Mouse (Mus musculus) stomach, postnatal 0 days (tissue): ENCODE measurements around the gene 4930412O13Rik. TPM values are rescaled to one million over a fixed set of nuclear protein-coding genes. Genes with fewer than 3 reads are reported as not detected.

ENCODE experiments used
- ATAC-seq: fragments of 200-750 bp; cut with Nextera tagmentation; 2 replicates; pipeline ENCODE4 v1.8.0; 2017; ENCODE audit not compliant: low FRiP score, low TSS enrichment
- DNase-seq: peaks from one replicate; pipeline ENCODE4 v3.0.0-alpha.2; 2016; ENCODE audit warnings: low spot score
- H3K27ac ChIP-seq: fragments of 300-500 bp; sonication (generic); replicated peaks from 2 replicates; pipeline ENCODE4 v1.5.1; 2014; ENCODE audit warnings: mild to moderate bottlenecking, control low read depth
- H3K27me3 ChIP-seq: fragments of 300-500 bp; sonication (generic); 2 replicates; pipeline ENCODE4 v1.6.1; 2014; ENCODE audit warnings: low read length; ENCODE audit not compliant: control insufficient read depth, insufficient read depth
- H3K36me3 ChIP-seq: fragments of 300-500 bp; sonication (generic); 2 replicates; pipeline ENCODE4 v1.6.1; 2014; ENCODE audit warnings: low read length, mixed read lengths; ENCODE audit not compliant: control insufficient read depth, insufficient read depth
- H3K4me1 ChIP-seq: fragments of 300-500 bp; sonication (generic); replicated peaks from 2 replicates; pipeline ENCODE4 v1.6.1; 2014; ENCODE audit warnings: antibody characterized with exemption; ENCODE audit not compliant: control insufficient read depth, insufficient read depth
- H3K4me2 ChIP-seq: fragments of 300-500 bp; sonication (generic); replicated peaks from 2 replicates; pipeline ENCODE4 v1.6.1; 2014; ENCODE audit warnings: low read depth, mild to moderate bottlenecking, control low read depth, moderate library complexity
- H3K4me3 ChIP-seq: fragments of 300-500 bp; sonication (generic); 2 replicates; pipeline ENCODE4 v1.5.1; 2014; ENCODE audit warnings: low read depth, low read length, control low read depth
- H3K9ac ChIP-seq: fragments of 300-500 bp; sonication (generic); 2 replicates; pipeline ENCODE4 v1.6.1; 2014; ENCODE audit warnings: mild to moderate bottlenecking, low read length, control low read depth, mixed read lengths
- H3K9me3 ChIP-seq: fragments of 300-500 bp; sonication (generic); 2 replicates; pipeline ENCODE4 v1.6.1; 2016; ENCODE audit warnings: low read length; ENCODE audit not compliant: control insufficient read depth
- CTCF ChIP-seq: IDR thresholded peaks from 2 replicates; pipeline ENCODE4 v1.5.1; 2016; ENCODE audit warnings: antibody characterized with exemption, low read depth, mild to moderate bottlenecking, moderate library complexity
- EP300 ChIP-seq: optimal IDR thresholded peaks from 2 replicates; pipeline ENCODE3; 2016; ENCODE audit warnings: antibody characterized with exemption
- WGBS: fragments of 180-500 bp; shearing (Covaris S2); extraction: QIAGEN DNeasy Blood & Tissue Kit; methylation state at CpG from one replicate; pipeline ENCODE4 v1.1.7; 2014; 5-methylcytosine and 5-hydroxymethylcytosine counted together
- polyA plus RNA-seq: library from polyadenylated mRNA; unstranded; fragments of >200 nt; fragmentation: Nextera tagmentation; extraction: Ambion mirVana; gene quantifications from 2 replicates; pipeline ENCODE4 v1.2.1, GENCODE M21; 2015

4930412O13Rik gene
- polyA plus RNA-seq, 1 experiment from 2014 or later = not detected

GRCm38 (mm10) chr2:9877966-9878563 lies 3.0 kb upstream of the 4930412O13Rik start:
- H3K4me1 ChIP-seq = peaks cover 4% of the 10 kb centered on the region; the same call in 1 of the 2 replicates
- 2% methylated on average over 19 of the region's 19 CpGs for WGBS
- no peaks in the 10 kb centered on the region for H3K36me3 ChIP-seq
- peak overlapping the region; percentile 81; the same call in 1 of the 2 replicates for H3K27ac ChIP-seq
- peak overlapping the region; percentile 59 for H3K9ac ChIP-seq
- H3K4me3 ChIP-seq = peak overlapping the region; percentile 51
- no peak for TF ChIP-seq CTCF
- H3K4me2 ChIP-seq = peak overlapping the region; percentile 91
- DNase-seq = no peak
- H3K9me3 ChIP-seq = no peaks in the 10 kb centered on the region
- no peak for ATAC-seq
- peaks cover 8% of the 10 kb centered on the region; the same call in 1 of the 2 replicates for H3K27me3 ChIP-seq

- TF ChIP-seq CTCF (no peak), EP300 (no peak)
- H3K27me3 ChIP-seq = peaks cover 10% of the 10 kb centered on the region; the same call in 1 of the 2 replicates
- no peak for DNase-seq
- under 1% methylated on average over 23 of the region's 33 CpGs for WGBS
- peaks cover 4% of the 10 kb centered on the region; the same call in 1 of the 2 replicates for H3K4me1 ChIP-seq
- H3K27ac ChIP-seq = peak overlapping the region; percentile 81
- H3K36me3 ChIP-seq = no peaks in the 10 kb centered on the region
- no peaks in the 10 kb centered on the region for H3K9me3 ChIP-seq
- peak overlapping the region; percentile 91 for H3K4me2 ChIP-seq
- H3K9ac ChIP-seq = peak overlapping the region; percentile 59
- no peak for ATAC-seq
- peak overlapping the region; percentile 51 for H3K4me3 ChIP-seq
Observed at GRCm38 (mm10) chr2:9878564-9879081, 2.4 kb upstream of the 4930412O13Rik start.

GRCm38 (mm10) chr2:9879092-9879491 lies 2.0 kb upstream of the 4930412O13Rik start:
- H3K27me3 ChIP-seq = peaks cover 10% of the 10 kb centered on the region; the same call in 1 of the 2 replicates
- no peak for TF ChIP-seq EP300
- no peak for TF ChIP-seq CTCF
- H3K9ac ChIP-seq = peak overlapping the region; percentile 59
- H3K4me1 ChIP-seq = peaks cover 4% of the 10 kb centered on the region; the same call in 1 of the 2 replicates
- peak overlapping the region; percentile 81 for H3K27ac ChIP-seq
- peak overlapping the region; percentile 51 for H3K4me3 ChIP-seq
- peak; percentile 26 for DNase-seq
- no peaks in the 10 kb centered on the region for H3K9me3 ChIP-seq
- ATAC-seq = no peak; the same call in 1 of the 2 replicates
- H3K4me2 ChIP-seq = peak overlapping the region; percentile 91
- under 1% methylated on average over 22 of the region's 22 CpGs for WGBS
- H3K36me3 ChIP-seq = no peaks in the 10 kb centered on the region

- under 1% methylated on average over 21 of the region's 21 CpGs for WGBS
Observed at GRCm38 (mm10) chr2:9879493-9879892, 1.6 kb upstream of the 4930412O13Rik start.

GRCm38 (mm10) chr2:9880271-9880670 lies 781 bp upstream of the 4930412O13Rik start:
- ATAC-seq (no peak), DNase-seq (no peak)
- peaks cover 18% of the 10 kb centered on the region; the same call in 1 of the 2 replicates for H3K27me3 ChIP-seq
- H3K9ac ChIP-seq = no peak overlapping the region
- peaks cover 4% of the 10 kb centered on the region; the same call in 1 of the 2 replicates for H3K4me1 ChIP-seq
- 20% methylated on average over 11 of the region's 11 CpGs for WGBS
- no peaks in the 10 kb centered on the region for H3K9me3 ChIP-seq
- no peak overlapping the region for H3K27ac ChIP-seq
- peak overlapping the region; percentile 51 for H3K4me3 ChIP-seq
- H3K36me3 ChIP-seq = no peaks in the 10 kb centered on the region
- no peak for TF ChIP-seq EP300
- H3K4me2 ChIP-seq = no peak overlapping the region

More at GRCm38 (mm10) chr2:9879493-9879892, 1.6 kb upstream of the 4930412O13Rik start:
- no peaks in the 10 kb centered on the region for H3K36me3 ChIP-seq
- H3K9ac ChIP-seq = peak overlapping the region; percentile 43
- peaks cover 4% of the 10 kb centered on the region; the same call in 1 of the 2 replicates for H3K4me1 ChIP-seq
- ATAC-seq (peak; percentile 97), DNase-seq (peak; percentile 92)
- peak overlapping the region; percentile 81 for H3K27ac ChIP-seq
- H3K4me3 ChIP-seq = peak overlapping the region; percentile 51
- no peaks in the 10 kb centered on the region for H3K9me3 ChIP-seq
- TF ChIP-seq EP300 (no peak), CTCF (peak; percentile 95)
- peak overlapping the region; percentile 91 for H3K4me2 ChIP-seq
- peaks cover 13% of the 10 kb centered on the region; the same call in 1 of the 2 replicates for H3K27me3 ChIP-seq

GRCm38 (mm10) chr2:9881611-9882023 lies 565 bp downstream of the 4930412O13Rik start:
- WGBS = 10% methylated on average over 13 of the region's 13 CpGs
- DNase-seq (no peak), ATAC-seq (no peak)
- Histone ChIP-seq H3K4me1 (peaks cover 4% of the 10 kb centered on the region; the same call in 1 of the 2 replicates), H3K27ac (no peak overlapping the region), H3K27me3 (peaks cover 19% of the 10 kb centered on the region; the same call in 1 of the 2 replicates), H3K36me3 (no peaks in the 10 kb centered on the region), H3K4me2 (no peak overlapping the region), H3K4me3 (no peak overlapping the region), H3K9me3 (no peaks in the 10 kb centered on the region), H3K9ac (no peak overlapping the region)
- TF ChIP-seq CTCF (peak; percentile 37), EP300 (no peak)
